Mouse (Mus musculus) erythroblast, embryonic 14.5 days (primary cell): ENCODE measurements around the gene Gm20509.

Experiments used
- GATA1 ChIP-seq: IDR thresholded peaks from 2 replicates; pipeline ENCODE4 v1.6.1; 2012; ENCODE audit warnings: low read length, inconsistent platforms, mixed read lengths
- TAL1 ChIP-seq: IDR thresholded peaks from 3 replicates; pipeline ENCODE4 v1.6.1; 2012; ENCODE audit warnings: low read length, inconsistent platforms, mixed read lengths

GRCm38 (mm10) chr9:73063621-73064290 is 38.5 kb upstream of the Gm20509 start:
- no peak for TF ChIP-seq TAL1
- no peak for TF ChIP-seq GATA1
